Mouse (Mus musculus): ENCODE results near the gene Cdcp2. TPM values are rescaled to one million over a fixed set of nuclear protein-coding genes. Genes with fewer than 3 reads are reported as not detected.

Cdcp2 gene
- polyA plus RNA-seq, 1 experiment from 2014 or later, result 0.06 TPM

DNA sequence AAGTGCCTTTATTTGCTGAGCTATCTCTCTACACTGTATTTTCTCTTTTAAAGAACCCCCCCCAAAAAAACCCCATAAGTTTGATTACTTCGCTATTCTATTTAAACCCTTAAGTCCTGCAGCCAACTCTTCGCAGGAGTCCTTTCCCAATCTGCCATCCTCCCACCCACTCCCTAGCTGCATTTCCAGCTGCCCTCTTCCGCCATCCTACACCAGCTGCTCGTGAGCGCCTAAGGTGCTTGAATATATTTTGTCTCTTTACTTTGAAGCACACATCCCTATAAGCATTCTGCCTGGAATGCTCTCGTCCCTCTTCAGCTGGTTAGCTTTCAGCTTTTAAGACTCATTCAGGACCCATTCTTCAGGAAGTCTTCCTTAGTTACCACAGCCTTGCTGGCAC lies 54.3 kb downstream of the Cdcp2 start:
- peaks cover 31% of the 10 kb centered on the region for H3K36me3 ChIP-seq (replicated peaks)
- WGBS, result 91% methylated on average over 6 of the region's 6 CpGs
- H3K9me3 ChIP-seq, result no peaks in the 10 kb centered on the region

DNA sequence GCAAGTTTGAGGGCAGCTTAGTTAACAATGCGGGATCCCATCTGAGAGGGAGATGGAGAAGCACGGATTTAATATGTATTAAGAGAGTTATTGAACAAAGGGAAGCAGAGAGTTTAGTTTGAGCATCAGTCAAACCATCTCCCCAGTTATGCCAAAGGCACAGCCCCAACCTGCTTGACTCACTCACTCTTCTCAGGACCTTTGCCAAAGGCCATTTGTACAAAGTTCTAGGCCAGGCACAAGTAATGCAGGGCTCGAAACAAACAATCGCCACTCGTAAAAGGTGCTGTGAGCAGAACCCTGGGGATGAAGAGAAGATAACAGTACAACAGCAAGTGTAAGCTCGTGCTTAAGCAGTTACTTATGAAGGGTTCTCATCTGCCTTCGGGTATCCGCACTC lies 55.9 kb downstream of the Cdcp2 start:
- Histone ChIP-seq H3K9me3 (no peaks in the 10 kb centered on the region), H3K27ac (no peak overlapping the region), H3K27me3 (ENCODE audit: poor library complexity, severe bottlenecking) (no peaks in the 10 kb centered on the region), H3K4me3 (no peak overlapping the region), H3K4me1 (no peaks in the 10 kb centered on the region), H3K36me3 (replicated peaks) (peaks cover 29% of the 10 kb centered on the region)
- no peak for DNase-seq (ENCODE audit: extremely low spot score, low spot score)
- 92% methylated on average over 8 of the region's 8 CpGs for WGBS

More for the DNA sequence above, 54.3 kb downstream of the Cdcp2 start:
- no peaks in the 10 kb centered on the region for H3K4me1 ChIP-seq
- DNase-seq (ENCODE audit: extremely low spot score, low spot score), result no peak
- no peak overlapping the region for H3K27ac ChIP-seq
- H3K27me3 ChIP-seq (ENCODE audit: poor library complexity, severe bottlenecking), result no peaks in the 10 kb centered on the region
- no peak overlapping the region for H3K4me3 ChIP-seq

DNA sequence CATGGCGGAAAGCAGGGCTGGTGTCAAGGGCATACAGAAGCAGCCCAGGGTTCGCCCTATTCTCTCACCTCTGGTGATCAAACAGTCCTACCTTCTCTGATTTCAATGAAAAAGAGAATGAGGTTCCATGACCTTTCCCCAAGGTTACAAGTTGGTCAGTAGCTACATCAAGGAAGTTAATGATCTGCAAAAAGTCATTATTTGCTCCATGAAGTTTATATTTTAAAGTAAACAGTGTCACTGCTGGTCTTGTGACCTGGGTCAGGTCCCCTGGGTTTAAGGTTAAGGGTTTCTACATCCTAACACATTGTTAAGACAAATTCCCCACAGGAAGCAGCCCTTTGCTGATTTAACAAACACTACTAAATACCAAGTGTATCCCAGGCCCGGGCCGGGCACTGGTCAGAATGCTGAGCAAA lies 60.3 kb downstream of the Cdcp2 start:
- no peak overlapping the region for H3K4me3 ChIP-seq
- H3K9me3 ChIP-seq, result no peaks in the 10 kb centered on the region
- no peak overlapping the region for H3K27ac ChIP-seq
- 94% methylated on average over 4 of the region's 4 CpGs for WGBS
- H3K4me1 ChIP-seq, result no peaks in the 10 kb centered on the region
- H3K27me3 ChIP-seq (ENCODE audit: poor library complexity, severe bottlenecking), result no peaks in the 10 kb centered on the region
- no peak for DNase-seq (ENCODE audit: extremely low spot score, low spot score)
- peaks cover 60% of the 10 kb centered on the region for H3K36me3 ChIP-seq (replicated peaks)

DNA sequence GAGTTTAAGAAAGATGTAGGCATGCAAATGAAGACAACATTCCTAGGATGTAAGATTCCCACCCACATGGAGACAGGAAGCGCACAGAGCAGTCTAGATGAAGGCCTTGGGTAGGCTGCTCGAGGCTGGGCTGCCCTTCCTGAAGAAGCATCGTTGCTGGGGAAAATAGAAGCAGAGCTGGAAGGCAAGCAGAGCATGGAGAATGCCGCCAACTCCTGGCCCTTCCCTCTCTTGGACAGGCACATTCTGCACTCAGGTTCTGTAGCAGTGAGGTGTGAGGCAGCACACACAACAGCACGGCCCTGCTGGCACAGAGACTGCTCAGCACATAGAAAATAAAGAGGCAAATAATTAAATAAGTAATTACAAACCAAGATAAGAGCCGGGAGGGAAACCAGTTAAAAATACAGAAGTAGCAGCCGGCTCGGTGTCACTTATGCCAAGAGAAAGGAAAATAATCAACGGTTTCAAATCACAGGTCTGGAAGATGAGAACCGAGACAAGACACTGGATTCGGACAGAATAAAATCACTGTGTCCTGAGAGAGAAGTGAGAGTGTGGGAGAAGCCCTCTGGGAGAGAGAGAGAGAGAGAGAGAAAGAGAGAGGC lies 62.6 kb downstream of the Cdcp2 start:
- no peaks in the 10 kb centered on the region for H3K27me3 ChIP-seq (ENCODE audit: poor library complexity, severe bottlenecking)
- DNase-seq (ENCODE audit: extremely low spot score, low spot score), result no peak
- peaks cover 63% of the 10 kb centered on the region for H3K36me3 ChIP-seq (replicated peaks)
- H3K4me3 ChIP-seq, result no peak overlapping the region
- WGBS, result 92% methylated on average over 11 of the region's 11 CpGs
- H3K9me3 ChIP-seq, result no peaks in the 10 kb centered on the region
- no peaks in the 10 kb centered on the region for H3K4me1 ChIP-seq
- H3K27ac ChIP-seq, result no peak overlapping the region

DNA sequence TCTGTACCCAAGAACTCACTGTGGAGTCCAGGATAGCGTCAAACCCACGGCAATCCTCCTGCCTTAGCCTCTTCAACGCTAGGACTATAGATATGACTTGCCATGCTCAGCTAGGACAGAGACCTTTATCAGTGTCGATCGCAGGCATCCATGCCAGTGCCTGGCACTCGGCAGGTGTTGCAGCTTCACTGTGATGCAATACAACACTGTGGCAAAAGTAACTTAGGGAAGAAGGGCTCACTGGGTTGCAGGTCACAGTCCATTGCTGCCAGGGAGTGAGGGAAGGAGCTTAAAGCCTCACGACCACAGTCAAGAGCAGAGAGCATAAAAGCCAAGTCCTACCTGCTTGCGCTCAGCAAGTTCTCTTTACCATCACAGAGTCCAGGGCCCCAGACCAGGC lies 63.5 kb downstream of the Cdcp2 start:
- Histone ChIP-seq H3K27me3 (ENCODE audit: poor library complexity, severe bottlenecking) (no peaks in the 10 kb centered on the region), H3K9me3 (no peaks in the 10 kb centered on the region), H3K4me1 (no peaks in the 10 kb centered on the region), H3K4me3 (no peak overlapping the region), H3K36me3 (replicated peaks) (peaks cover 72% of the 10 kb centered on the region), H3K27ac (no peak overlapping the region)
- WGBS, result 93% methylated on average over 8 of the region's 8 CpGs
- no peak for DNase-seq (ENCODE audit: extremely low spot score, low spot score)

Other genes with a start within 250 kb of the Cdcp2 start
- 128 and 134 TPM in 2 replicates for gene Ssbp3, start 186.2 kb upstream of the Cdcp2 start, polyA plus RNA-seq (2016; fragmentation: Nextera tagmentation; extraction: Ambion mirVana)
- 131 and 132 TPM in 2 replicates for gene Mrpl37, start 30.0 kb upstream of the Cdcp2 start, polyA plus RNA-seq (2016; fragmentation: Nextera tagmentation; extraction: Ambion mirVana)
- gene Cyb5rl, start 29.9 kb upstream of the Cdcp2 start, polyA plus RNA-seq (2016; fragmentation: Nextera tagmentation; extraction: Ambion mirVana), result 8.9 and 11.3 TPM in 2 replicates
- gene Tmem59, start 81.5 kb downstream of the Cdcp2 start, polyA plus RNA-seq (2016; fragmentation: Nextera tagmentation; extraction: Ambion mirVana), result 244 and 249 TPM in 2 replicates
- gene Tceanc2, start 82.2 kb downstream of the Cdcp2 start, polyA plus RNA-seq (2016; fragmentation: Nextera tagmentation; extraction: Ambion mirVana), result 21.4 and 33.5 TPM in 2 replicates
- gene Ldlrad1, start 112.3 kb downstream of the Cdcp2 start, polyA plus RNA-seq (2016; fragmentation: Nextera tagmentation; extraction: Ambion mirVana), result not detected in 2 replicates
- gene Lrrc42, start 156.6 kb downstream of the Cdcp2 start, polyA plus RNA-seq (2016; fragmentation: Nextera tagmentation; extraction: Ambion mirVana), result 89.5 and 95.6 TPM in 2 replicates
- gene Hspb11, start 156.7 kb downstream of the Cdcp2 start, polyA plus RNA-seq (2016; fragmentation: Nextera tagmentation; extraction: Ambion mirVana), result 20.6 and 23.2 TPM in 2 replicates
- not detected in 2 replicates for gene Dio1, start 210.3 kb downstream of the Cdcp2 start, polyA plus RNA-seq (2016; fragmentation: Nextera tagmentation; extraction: Ambion mirVana)
- gene Yipf1, start 217.5 kb downstream of the Cdcp2 start, polyA plus RNA-seq (2016; fragmentation: Nextera tagmentation; extraction: Ambion mirVana), result 37.1 and 38.8 TPM in 2 replicates